Mouse (Mus musculus) erythroblast, embryonic 14.5 days (primary cell): ENCODE data around the gene Cggbp1. TPM values are rescaled to one million over a fixed set of nuclear protein-coding genes. Genes with fewer than 3 reads are reported as not detected.

ENCODE experiments used
- H3K27me3 ChIP-seq: 2 replicates; pipeline ENCODE4 v1.6.1; 2012; ENCODE audit warnings: inconsistent platforms; ENCODE audit not compliant: control insufficient read depth
- H3K36me3 ChIP-seq: 2 replicates; pipeline ENCODE4 v1.6.1; 2012; ENCODE audit warnings: mild to moderate bottlenecking, inconsistent platforms; ENCODE audit not compliant: control insufficient read depth
- H3K4me1 ChIP-seq: 2 replicates; pipeline ENCODE4 v1.6.1; 2012; ENCODE audit warnings: inconsistent platforms; ENCODE audit not compliant: control insufficient read depth
- H3K4me3 ChIP-seq: replicated peaks from 2 replicates; pipeline ENCODE3; 2012; ENCODE audit warnings: moderate library complexity, mild to moderate bottlenecking, inconsistent platforms
- H3K9me3 ChIP-seq: 2 replicates; pipeline ENCODE4 v1.6.1; 2012; ENCODE audit warnings: low read length, inconsistent platforms, mixed read lengths; ENCODE audit not compliant: control insufficient read depth
- GATA1 ChIP-seq: IDR thresholded peaks from 2 replicates; pipeline ENCODE4 v1.6.1; 2012; ENCODE audit warnings: low read length, inconsistent platforms, mixed read lengths
- TAL1 ChIP-seq: IDR thresholded peaks from 3 replicates; pipeline ENCODE4 v1.6.1; 2012; ENCODE audit warnings: low read length, inconsistent platforms, mixed read lengths
- polyA plus RNA-seq: library from polyadenylated mRNA; stranded (reverse); fragments of >175 nt; gene quantifications from 2 replicates; pipeline ENCODE4 v1.2.3, GENCODE M21; 2012

The Cggbp1 gene
- polyA plus RNA-seq, 1 experiment, result 1.5 TPM

DNA sequence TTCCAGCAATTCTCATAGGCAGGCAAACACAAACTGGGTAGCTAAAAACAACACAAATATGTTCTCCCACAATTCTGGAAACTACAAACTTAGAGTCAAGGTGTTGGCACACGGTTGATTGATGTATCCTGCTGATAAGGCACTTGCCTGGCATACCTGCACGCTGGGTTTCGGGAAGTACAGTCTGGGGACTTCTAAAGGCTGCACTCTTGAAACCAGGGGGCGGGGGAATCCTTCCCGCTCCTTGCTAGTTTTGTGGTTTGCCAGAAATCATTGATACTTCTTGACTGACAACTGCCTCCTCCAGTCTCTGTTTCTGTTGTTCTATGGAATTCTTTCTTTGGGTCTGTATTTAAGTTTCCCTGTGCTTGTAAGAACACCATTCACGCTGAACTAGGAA lies 16.8 kb downstream of the Cggbp1 start:
- H3K36me3 ChIP-seq, result no peaks in the 10 kb centered on the region
- H3K9me3 ChIP-seq, result no peaks in the 10 kb centered on the region
- peaks cover 11% of the 10 kb centered on the region for H3K4me1 ChIP-seq
- no peak overlapping the region for H3K4me3 ChIP-seq
- TF ChIP-seq TAL1 (no peak), GATA1 (no peak)
- H3K27me3 ChIP-seq, result no peaks in the 10 kb centered on the region

DNA sequence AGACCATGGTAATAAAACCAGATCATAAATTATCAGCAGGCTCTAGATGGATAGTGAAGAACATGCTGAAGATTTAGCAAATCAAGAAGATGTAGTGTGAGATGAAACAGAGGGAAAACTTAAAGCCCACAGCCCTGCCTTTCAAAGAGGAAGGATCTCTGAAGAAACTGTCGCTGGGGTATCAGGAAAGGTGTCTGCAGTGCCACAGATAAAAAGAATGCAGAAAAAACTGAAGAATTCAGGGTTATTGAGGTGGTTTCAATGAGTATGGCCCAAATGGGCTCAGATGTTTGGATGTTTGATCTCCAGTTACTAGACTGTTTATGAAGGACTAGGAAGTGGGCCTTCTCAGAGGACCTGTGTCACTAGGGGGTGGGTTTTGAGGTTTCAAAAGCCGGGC lies 17.8 kb downstream of the Cggbp1 start:
- Histone ChIP-seq H3K9me3 (no peaks in the 10 kb centered on the region), H3K27me3 (no peaks in the 10 kb centered on the region), H3K36me3 (no peaks in the 10 kb centered on the region), H3K4me1 (peaks cover 15% of the 10 kb centered on the region), H3K4me3 (no peak overlapping the region)
- TF ChIP-seq GATA1, result no peak
- no peak for TF ChIP-seq TAL1

DNA sequence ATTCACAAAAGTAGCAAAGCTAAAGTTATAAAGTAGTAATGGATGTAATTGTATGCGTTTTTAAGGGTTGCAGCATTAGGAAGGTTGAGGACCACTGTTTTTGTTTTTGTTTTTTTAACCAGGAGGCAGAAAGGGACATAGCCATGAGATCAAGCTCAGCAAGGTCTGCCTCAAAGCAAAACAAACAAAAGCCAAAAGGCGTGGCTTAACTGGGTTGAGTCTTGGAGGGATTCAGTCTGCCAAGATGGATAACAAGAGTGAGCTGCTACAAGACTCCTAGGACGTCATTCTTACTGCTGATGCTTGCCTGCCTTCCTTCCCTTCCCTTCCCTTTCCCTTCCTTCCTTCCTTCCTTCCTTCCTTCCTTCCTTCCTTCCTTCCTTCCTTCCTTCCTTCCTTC lies 20.5 kb downstream of the Cggbp1 start:
- no peaks in the 10 kb centered on the region for H3K9me3 ChIP-seq
- no peaks in the 10 kb centered on the region for H3K36me3 ChIP-seq
- H3K27me3 ChIP-seq, result no peaks in the 10 kb centered on the region
- peak overlapping the region; percentile 50 for H3K4me3 ChIP-seq
- peaks cover 15% of the 10 kb centered on the region for H3K4me1 ChIP-seq
- no peak for TF ChIP-seq GATA1
- TF ChIP-seq TAL1, result no peak

DNA sequence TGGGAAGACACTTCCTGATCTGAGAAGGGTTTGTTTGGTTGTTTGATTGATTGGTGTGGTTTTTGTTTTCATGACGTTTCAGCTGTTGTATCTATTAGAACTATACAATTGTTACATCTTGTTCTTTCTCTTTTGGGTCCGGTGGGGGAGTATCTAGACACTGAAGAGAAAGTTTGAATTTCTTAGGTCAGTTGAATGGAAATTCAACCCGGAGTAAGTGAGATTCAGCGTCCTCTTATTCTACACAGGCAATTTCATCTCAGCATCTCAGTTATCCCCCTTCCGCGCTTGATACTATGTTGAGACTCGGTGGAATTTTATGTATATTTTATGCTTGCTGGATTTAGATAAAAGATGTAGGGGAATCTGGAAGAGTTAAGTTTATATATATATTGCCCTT lies 21.0 kb downstream of the Cggbp1 start:
- Histone ChIP-seq H3K27me3 (no peaks in the 10 kb centered on the region), H3K4me1 (peaks cover 15% of the 10 kb centered on the region), H3K9me3 (no peaks in the 10 kb centered on the region), H3K36me3 (no peaks in the 10 kb centered on the region), H3K4me3 (peak overlapping the region; percentile 84)
- TF ChIP-seq GATA1 (no peak), TAL1 (no peak)

DNA sequence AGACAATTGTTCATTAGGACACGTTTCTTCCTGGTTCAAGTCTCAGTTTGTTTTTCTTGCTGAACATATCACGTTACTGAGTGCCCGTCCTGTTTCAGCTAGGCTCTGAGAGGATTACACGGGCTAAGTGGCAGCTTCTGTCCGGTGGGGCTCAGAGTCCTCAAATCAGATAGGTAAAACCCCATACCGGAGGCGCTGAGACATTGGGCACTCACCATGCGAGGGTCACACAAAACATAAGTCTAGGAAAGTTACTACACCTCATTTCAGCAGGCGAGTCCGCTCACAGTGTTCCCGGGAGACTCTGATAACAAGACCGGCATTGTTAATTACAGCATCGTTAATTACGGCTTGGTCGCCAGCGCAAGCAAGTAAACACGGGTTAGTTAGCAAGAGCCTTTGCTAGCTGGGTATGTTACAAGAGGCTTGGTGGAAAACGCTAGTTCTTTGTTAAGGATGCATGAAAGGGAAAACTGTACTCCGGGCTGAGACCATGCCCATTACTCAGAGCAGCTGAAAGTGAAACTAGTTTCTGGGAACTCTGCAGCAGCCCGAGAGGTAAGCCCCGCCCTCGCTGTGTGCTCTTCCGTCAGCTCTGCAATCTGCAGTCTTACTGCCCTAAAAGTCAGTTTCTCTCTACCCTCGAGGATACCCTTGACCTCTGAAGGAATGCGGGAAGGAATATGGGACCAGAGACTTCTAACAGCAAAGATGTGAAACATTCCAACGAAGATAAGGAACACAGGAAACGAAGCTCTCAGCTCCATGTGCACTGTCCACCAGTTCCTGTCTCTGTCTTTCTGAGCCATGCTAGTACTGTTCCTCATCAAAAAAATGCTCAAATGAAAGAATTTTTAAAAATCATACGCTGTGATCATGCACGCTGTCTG lies 21.9 kb downstream of the Cggbp1 start:
- no peaks in the 10 kb centered on the region for H3K9me3 ChIP-seq
- H3K36me3 ChIP-seq, result no peaks in the 10 kb centered on the region
- H3K27me3 ChIP-seq, result no peaks in the 10 kb centered on the region
- TF ChIP-seq TAL1 (no peak), GATA1 (peak; percentile 31; the same call in 1 of the 2 replicates)
- H3K4me1 ChIP-seq, result peaks cover 15% of the 10 kb centered on the region
- peak overlapping the region; percentile 84 for H3K4me3 ChIP-seq

DNA sequence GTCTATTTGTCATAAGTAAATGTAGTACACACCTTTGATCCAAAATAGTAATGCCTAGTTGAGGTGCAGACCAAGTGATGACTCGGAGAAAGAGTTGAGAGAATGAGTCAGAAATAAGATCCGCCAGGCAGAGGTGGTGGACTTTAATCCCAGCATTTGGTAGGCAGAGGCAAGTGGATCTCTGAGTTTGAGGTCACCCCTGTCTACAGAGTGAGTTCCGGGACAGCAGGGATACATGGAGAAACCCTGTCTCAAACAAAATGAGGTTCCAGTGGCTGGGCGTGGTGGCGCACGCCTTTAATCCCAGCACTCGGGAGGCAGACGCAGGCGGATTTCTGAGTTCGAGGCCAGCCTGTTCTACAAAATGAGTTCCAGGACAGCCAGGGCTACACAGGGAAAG lies 23.6 kb downstream of the Cggbp1 start:
- H3K27me3 ChIP-seq, result no peaks in the 10 kb centered on the region
- peaks cover 15% of the 10 kb centered on the region for H3K4me1 ChIP-seq
- H3K36me3 ChIP-seq, result no peaks in the 10 kb centered on the region
- H3K4me3 ChIP-seq, result no peak overlapping the region
- no peaks in the 10 kb centered on the region for H3K9me3 ChIP-seq
- TF ChIP-seq TAL1, result no peak
- TF ChIP-seq GATA1, result no peak

DNA sequence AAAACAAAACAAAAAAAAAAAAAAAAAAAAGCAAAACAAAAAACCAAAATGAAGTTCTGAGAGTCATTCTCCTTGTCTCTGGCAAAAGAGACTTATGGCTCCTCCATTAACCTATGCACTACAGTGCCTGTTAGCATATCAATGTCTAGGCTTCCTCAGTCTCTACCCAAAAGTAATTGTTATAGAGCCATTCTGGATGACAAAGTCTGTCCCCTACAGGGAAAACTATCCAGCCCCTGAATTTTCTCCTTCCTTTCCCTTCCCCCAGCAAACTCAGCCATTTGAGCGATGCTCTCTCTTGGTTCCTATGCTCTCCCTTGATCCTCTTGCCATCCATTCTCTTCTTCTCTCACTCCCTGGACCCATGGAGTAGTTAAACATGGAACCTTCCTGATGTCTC lies 24.0 kb downstream of the Cggbp1 start:
- peaks cover 15% of the 10 kb centered on the region for H3K4me1 ChIP-seq
- TF ChIP-seq TAL1 (no peak), GATA1 (no peak)
- H3K4me3 ChIP-seq, result no peak overlapping the region
- no peaks in the 10 kb centered on the region for H3K9me3 ChIP-seq
- H3K36me3 ChIP-seq, result no peaks in the 10 kb centered on the region
- H3K27me3 ChIP-seq, result no peaks in the 10 kb centered on the region

DNA sequence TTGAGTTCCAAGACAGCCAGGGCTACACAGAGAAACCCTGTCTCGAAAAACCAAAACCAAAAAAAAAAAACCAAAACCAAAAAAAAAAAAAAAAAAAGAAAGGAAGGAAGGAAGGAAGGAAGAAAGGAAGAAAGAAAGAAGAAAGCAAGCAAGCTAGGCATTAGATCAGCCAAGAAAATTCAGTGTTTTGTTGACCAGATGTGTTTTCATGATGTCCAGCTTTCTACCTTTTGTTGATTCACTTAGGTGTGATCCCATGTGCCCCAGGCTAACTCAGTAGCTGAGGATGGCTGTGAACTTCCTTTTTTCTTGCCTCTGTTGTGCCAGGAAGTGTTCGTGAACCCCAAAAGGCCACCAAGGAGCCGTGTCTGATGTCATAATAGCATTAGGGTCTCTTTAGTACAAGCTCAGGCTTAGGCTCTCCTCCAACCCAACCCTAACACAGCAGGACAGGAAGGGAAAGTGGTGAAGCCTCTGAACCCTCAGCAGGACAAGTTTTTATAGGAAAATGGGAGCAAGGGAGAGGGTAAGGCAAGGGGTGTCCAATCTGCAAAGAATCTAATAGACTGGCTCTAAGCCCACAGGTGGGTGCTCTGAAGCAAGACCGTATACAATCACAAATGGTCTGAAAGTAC lies 25.0 kb downstream of the Cggbp1 start:
- Histone ChIP-seq H3K9me3 (no peaks in the 10 kb centered on the region), H3K27me3 (no peaks in the 10 kb centered on the region), H3K4me3 (no peak overlapping the region), H3K4me1 (peaks cover 15% of the 10 kb centered on the region), H3K36me3 (no peaks in the 10 kb centered on the region)
- no peak for TF ChIP-seq TAL1
- TF ChIP-seq GATA1, result no peak

DNA sequence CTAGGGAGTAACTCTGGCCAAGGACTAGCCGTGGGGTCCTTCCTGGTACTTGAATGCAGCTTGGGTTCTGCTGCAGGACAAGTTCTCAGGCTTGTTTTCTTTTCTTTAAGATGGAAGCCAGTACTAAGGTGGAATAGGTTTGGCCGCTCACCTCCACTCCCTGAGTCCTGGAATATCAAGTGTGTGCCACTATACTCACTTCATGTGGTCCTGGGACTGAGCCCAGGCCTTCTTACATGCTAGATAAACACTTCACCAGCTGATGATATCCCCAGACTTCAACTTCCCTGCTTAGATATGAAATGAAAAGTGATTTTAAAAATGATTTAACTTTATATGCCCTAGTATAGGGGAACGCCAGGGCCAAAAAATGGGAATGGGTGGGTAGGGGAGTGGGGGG lies 25.5 kb downstream of the Cggbp1 start:
- Histone ChIP-seq H3K27me3 (no peaks in the 10 kb centered on the region), H3K4me3 (no peak overlapping the region), H3K36me3 (no peaks in the 10 kb centered on the region), H3K9me3 (no peaks in the 10 kb centered on the region), H3K4me1 (peaks cover 9% of the 10 kb centered on the region)
- TF ChIP-seq TAL1, result no peak
- TF ChIP-seq GATA1, result no peak
